Mouse (Mus musculus) retina, postnatal 7 days (tissue): ENCODE measurements around the gene Amz2.
A peak's percentile ranks its signal among the peaks of the same experiment; 100 is the strongest.

ENCODE experiments used
- DNase-seq: peaks from one replicate; pipeline ENCODE4 v3.0.0-alpha.2; 2012; ENCODE audit warnings: low read depth, low spot score

Gene Amz2

DNA sequence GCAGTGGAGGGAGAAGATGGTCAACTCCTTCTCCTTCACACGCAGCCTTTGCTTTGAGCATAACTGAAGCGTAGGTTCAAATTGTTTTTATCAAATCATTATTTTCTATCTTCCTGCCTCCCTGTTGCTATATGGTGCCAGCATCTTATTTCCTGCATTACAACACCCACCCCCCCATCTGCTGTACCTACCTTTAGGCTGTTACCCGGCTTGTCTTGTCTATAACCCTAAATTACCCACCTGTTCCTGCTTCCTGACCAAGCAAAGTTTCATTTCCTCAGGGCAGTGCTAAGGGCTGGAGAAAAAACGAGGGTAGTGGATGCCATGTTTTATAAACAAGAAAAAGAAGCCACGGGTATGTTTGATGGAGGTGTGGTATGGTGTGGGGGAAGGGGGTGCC lies 4.5 kb upstream of the Amz2 start:
- no peak for DNase-seq

DNA sequence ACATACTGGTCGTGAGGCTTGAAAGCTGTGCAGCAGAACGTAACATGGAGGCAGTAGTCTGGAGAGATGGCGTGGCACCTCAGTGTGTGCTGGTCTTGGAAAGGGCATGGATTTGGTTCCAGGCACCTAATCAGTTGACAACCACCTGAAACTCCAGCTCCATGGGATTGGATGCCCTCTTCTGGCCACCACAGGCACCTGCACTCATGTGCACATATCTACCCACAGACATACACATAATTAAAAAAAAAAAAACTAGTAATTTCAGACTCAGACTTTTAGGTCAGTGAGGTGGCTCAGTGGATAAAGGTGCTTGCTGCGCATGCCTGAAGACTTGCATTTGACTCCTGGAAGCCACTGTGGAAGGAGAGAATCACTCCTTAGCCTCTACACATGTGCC lies 3.5 kb upstream of the Amz2 start:
- DNase-seq: no peak

DNA sequence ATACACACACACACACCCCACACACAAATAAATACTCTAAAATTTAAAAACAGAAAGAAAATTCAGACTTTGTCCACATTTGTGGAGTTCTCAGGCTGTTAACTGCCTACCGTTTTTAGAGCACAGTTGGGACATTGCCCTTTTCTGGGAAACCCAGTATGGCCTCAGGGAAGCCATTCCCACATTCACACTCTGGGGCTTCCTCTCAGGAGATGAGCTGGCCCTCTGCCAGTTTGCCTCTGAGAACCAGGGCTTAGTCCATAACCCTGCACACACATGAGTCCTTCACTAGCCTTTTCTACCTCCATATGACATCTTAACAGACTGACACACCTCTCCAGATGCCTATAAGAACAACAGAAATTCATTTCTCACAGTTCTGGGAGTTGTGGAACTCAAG lies 2.5 kb upstream of the Amz2 start:
- no peak for DNase-seq

DNA sequence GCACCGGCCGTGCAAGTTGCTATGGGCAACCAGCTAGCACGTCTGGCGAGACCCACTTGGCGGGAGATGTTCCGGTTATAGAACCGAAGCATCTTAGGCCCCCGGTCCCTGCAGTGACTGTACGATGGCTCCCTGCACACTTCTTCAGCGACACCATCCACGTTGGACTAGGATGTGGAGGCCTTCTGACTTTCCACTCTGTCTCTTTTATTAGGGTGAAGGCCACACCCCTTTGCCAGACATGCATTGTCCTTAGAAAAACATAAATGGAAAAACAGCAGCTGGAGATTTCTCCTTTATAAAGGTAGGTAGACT lies 483 bp downstream of the Amz2 start:
- DNase-seq: no peak

GRCm38 (mm10) chr11:109427353-109427752 lies 1.6 kb downstream of the Amz2 start:
- no peak for DNase-seq

DNA sequence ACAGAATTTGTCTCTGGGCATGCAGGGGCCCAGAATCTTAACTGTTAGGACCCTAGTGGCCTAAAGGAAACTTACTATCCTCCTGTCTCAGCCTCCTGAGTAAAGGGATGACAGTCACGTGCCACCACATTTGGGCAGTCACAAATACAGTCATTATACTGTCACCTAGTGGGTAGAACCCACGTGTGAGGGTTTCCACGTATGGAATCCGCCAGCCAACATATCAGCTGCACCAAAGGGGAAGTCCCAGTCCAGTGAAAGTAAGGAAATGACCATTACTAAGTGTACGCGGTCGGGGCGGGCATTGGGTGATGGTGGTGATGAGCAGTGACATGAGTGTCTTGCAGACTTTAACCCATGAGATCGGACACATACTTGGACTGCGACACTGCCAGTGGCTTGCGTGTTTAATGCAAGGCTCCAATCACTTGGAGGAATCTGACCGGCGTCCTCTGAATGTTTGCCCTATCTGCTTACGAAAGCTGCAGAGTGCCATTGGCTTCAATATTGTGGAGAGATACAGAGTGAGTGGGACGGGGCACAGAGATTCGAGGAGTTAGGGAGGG lies 8.6 kb downstream of the Amz2 start:
- DNase-seq: no peak

- no peak for DNase-seq
These were observed 11.1 kb downstream of the Amz2 start for GRCm38 (mm10) chr11:109436889-109437288.

DNA sequence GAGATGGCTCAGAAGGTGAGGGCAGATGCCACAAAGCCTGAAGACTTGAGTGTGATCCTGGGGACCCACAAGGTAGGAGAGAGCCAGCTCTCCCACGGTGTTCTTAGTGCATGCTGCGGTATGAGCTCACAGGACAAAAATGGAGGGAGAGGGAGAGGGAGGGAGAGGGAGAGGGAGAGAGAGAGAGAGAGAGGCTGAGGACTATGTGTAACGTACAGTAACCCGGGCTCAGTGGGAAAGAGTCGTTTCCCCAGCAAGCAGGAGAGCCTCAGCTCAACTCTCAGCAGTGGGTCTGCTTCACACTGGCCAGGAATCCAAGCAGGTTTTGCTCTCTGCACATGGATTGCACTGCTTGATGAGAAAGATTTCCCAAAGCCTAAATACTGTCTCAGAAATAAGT lies 13.5 kb downstream of the Amz2 start:
- no peak for DNase-seq

DNA sequence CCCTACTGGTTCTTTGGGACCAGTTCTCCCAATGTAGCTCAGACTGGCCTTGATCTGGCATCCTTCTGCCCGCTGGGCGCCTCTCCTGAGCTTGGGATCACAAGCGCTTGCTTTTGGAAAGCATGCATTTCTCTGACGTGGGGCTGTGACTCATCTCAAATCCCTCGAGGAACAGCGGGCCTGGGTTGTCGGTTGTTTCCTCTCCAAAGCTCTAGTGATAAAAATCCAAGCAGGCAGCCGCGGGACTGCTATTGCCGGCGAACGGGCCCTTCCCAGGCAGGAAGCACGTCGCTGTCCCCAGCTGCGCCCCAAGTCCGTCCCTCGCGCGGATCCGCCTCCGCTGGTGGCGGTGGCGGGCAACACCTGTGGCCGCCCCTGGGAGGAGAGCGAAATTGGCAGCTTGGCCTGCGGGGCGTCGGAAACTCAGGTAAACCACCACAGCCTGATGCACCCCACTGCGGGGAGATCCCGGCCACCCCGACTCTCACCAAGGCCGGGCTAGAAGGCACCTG lies 14.1 kb downstream of the Amz2 start:
- DNase-seq: peak; percentile 27

GRCm38 (mm10) chr11:109440641-109441040 lies 14.9 kb downstream of the Amz2 start:
- no peak for DNase-seq

GRCm38 (mm10) chr11:109441119-109441518 lies 15.4 kb downstream of the Amz2 start:
- peak; percentile 35 for DNase-seq

- DNase-seq: no peak
These were observed 16.5 kb downstream of the Amz2 start for GRCm38 (mm10) chr11:109442166-109442730.

DNA sequence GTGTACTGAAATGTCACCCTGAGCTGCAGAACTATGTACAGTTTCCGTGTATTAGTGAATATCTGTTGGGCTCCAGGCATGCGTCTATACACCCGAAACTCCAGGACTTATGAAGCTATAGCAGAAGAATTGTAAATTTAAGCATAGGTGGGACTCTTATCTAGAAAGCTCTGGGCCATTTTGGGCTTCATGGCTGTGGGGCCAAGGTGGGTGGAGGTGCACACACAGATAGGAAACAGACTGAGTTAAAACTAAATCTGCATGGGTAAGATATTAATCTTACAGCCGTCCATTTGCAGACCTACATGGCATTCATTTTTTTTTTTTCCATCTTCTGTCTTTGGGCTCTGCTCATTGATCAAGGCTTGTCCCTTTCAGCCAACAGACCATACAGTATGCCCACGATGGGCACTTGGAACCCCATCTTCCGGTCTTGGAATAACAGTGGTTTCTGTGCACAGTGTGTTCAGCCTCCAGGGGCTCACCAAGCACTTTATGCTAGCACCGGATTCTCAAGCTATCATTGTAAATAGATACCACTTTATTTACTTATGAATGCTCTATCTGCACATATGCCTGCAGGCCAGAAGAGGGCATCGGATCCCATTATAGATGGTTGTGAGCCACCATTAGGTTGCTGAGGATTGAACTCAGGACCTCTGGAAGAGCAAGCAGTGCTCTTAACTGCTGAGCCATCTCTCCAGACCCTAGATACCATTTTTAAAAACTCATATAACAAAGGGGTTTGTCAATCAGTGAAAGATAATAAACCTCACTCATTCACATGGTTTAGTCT lies 17.9 kb downstream of the Amz2 start:
- DNase-seq: no peak

DNA sequence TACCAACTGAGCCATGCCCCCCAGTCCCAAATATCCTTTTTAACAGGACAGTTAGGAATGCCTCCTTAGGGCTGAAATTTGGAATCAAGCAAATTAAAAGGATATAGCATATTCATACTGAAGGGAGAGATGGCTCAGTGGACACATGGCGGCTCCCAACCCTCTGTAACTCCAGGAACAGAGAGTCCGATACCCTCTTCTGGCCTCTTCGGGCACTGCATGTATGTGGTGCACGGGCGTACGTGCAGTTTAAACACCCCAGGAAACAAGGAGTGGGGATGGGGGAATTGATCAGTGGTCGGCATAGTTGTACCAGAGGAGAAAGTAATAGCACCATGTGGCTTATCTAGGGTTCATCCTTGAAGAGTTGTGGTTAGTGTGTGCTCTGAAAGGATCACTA lies 18.9 kb downstream of the Amz2 start:
- DNase-seq: no peak

DNA sequence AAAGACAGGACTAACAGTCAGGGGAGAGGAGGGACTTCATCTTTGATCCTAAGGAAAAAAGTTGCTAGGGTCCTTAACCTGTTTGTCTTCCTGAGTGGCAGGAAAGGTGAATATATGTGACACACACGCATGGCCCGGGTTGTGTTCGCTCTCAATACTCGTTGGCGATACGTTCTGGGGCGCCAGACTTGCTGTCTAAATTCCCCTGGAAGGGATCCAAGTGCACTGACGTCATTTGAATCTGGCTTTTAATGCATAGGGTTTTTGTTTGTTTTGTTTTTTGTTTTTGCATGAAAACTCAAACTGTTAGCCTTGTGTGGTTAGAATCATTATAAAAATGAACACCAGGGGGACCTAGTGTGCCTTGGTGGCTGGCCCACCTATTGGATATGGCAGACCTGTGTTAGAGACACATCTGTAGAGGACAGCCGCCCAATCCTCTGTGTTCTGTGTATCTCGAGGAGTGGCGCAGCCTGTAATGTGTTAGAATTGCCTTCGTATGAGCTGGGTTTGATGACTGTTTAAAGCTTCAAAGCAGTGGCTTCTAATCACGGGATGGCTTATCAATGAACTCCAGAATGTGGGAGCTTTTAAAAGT lies 19.8 kb downstream of the Amz2 start:
- DNase-seq: peak; percentile 38

DNA sequence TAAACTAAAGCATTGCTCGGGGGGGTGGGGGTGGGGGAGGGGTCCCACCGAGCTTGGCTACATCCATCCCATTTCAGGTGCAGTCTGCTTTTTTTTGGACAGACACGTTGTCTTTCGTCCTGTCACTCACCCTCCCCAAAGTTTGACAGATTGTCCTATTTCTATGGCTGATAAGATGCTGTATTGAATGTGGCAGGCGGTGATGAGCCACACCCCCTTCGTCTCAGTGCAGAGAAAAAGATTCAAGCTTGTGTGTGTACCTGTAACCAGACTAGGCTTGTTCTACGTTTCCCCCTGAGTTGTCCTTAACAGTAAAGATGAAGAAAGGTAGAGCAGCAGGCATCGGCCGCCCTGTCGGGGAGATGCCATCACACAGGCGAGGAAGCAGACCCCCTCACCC lies 25.4 kb downstream of the Amz2 start:
- no peak for DNase-seq

DNA sequence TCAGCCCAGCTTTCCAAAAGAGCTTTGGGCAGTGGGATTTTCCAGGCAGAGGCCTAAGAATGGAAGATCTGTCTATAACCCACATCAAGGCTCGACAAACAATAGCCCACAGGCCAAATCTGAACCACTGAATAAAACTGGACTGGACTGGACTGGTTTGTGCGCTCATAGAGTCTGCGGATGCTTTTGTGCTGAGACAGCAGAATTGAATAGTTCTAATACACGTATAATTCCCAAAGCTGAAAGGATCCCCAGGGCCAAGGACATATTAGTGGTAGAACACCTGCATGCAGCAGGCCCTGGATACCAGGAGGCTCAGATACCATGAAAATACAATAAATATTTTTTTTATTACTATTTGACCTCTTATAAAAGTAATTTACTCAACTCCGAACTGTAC lies 30.5 kb downstream of the Amz2 start:
- DNase-seq: no peak

DNA sequence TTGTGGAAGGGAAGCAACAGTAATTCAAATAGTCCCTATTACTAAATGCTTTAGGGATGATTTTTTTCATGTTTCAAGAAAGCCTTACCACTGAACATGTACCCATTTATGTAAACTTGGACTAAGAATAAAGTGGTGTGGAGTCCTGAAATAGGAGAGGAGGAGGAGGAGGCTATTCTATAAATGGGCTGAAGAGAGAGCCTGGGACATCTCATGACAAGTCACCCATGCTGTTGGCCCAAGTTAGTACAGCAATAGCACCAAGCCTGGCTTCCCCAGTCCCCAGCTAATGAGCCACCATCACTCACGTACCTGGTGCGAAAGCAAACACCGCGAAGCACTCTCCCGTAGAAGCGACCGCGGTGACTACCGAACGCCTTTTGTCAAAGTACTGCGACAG lies 32.4 kb downstream of the Amz2 start:
- DNase-seq: no peak

DNA sequence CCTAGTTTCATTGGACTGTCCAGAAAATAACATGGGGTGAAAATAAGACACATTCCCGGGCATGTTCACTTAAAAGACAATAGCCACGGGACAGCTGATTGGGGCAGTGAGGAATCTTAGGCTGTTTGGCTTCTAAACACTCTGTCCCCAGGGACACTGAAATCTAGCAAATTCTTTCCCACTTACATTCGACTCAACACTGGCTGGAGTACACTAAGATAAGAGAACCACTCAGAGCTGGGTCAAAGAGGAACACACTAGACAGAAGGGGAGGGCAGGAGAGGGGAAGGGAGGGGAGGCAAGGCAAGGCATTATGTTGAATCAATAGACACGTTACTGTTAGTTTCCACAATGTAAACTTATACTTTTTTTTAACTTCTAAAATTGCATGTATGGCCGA lies 34.8 kb downstream of the Amz2 start:
- no peak for DNase-seq

- DNase-seq: no peak
These were observed 39.3 kb downstream of the Amz2 start for GRCm38 (mm10) chr11:109465068-109465467.

GRCm38 (mm10) chr11:109466987-109467386 lies 41.2 kb downstream of the Amz2 start:
- no peak for DNase-seq

DNA sequence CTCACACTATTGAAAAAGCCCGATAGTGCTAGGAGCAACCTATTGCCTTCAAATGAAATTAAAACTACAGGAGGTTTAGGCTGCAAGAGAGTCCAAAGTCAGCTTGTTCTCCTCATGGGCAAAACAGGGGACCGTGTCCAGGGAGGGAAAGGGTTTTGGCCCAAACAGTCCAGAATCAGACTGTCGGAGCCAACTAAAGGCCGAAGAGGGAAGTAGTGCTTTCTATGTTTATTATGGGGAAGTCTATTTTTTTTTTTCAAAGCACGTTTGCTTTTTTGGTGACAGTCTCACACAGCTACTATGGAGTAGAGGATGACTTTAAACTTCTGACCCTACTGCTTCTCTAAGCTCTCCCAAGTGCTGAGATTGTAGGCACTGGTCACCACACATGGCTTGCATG lies 42.4 kb downstream of the Amz2 start:
- no peak for DNase-seq

GRCm38 (mm10) chr11:109470170-109470569 lies 44.4 kb downstream of the Amz2 start:
- DNase-seq: no peak
